28 mouse cellular contexts compared by ENCODE assay signal in genomic region chr7:30769236-30769635, GRCm38 (mm10). TPM values are rescaled to one million over a fixed set of nuclear protein-coding genes. Genes with fewer than 3 reads are reported as not detected.
A peak's percentile ranks its signal among the peaks of the same experiment; 100 is the strongest.
DNase-seq lines count a peak whose midpoint lies in the region; ATAC-seq and TF ChIP-seq lines count a peak whose summit lies in the region.
"Had no signal": no experiment of that assay in that cellular context is flagged by ENCODE, and none has a peak within 500 bp of the region (broad histone marks: within the 10 kb centered on the region; RNA-seq: fewer than 3 reads in every experiment).

No protein-coding gene starts in this region.

- peak overlapping the region; percentile 35; the same call in 1 of the 2 replicates for H3K4me2 ChIP-seq in intestine, postnatal 0 days (replicated peaks; ENCODE audit: low read depth)
- H3K4me2 ChIP-seq in stomach, postnatal 0 days (replicated peaks; ENCODE audit: low read depth): no peak overlapping the region
- H3K4me2 ChIP-seq: embryonic facial prominence, embryonic 12.5 days; forebrain, embryonic 13.5 days; hindbrain, embryonic 12.5 days had no signal

- peaks cover 6% of the 10 kb centered on the region; the same call in 1 of the 2 replicates for H3K27me3 ChIP-seq in intestine, postnatal 0 days (replicated peaks; ENCODE audit: control insufficient read depth, insufficient read depth, low read length)
- H3K27me3 ChIP-seq in stomach, postnatal 0 days (ENCODE audit: control insufficient read depth, insufficient read depth, low read length): no peaks in the 10 kb centered on the region
- H3K27me3 ChIP-seq: embryonic facial prominence, embryonic 12.5 days had no signal

- intact Hi-C loops in heart, postnatal 36 days (cut with DNase I): no loop called here

- 22% methylated on average over 9 of the region's 9 CpGs for WGBS in intestine, postnatal 0 days
- 25% methylated on average over 9 of the region's 9 CpGs for WGBS in stomach, postnatal 0 days

- no peaks in the 10 kb centered on the region for H3K36me3 ChIP-seq in intestine, postnatal 0 days (ENCODE audit: control insufficient read depth, insufficient read depth)
- H3K36me3 ChIP-seq in stomach, postnatal 0 days (ENCODE audit: control insufficient read depth, insufficient read depth, low read length): no peaks in the 10 kb centered on the region
- H3K36me3 ChIP-seq: embryonic facial prominence, embryonic 12.5 days; G1E; hindbrain, embryonic 12.5 days; midbrain, embryonic 10.5 days had no signal

- 0 out of 2 replicates have a peak, but pooled peaks cover 8% of the 10 kb centered on the region for H3K4me1 ChIP-seq in intestine, postnatal 0 days (replicated peaks; ENCODE audit: control insufficient read depth, insufficient read depth, low read length)
- no peaks in the 10 kb centered on the region for H3K4me1 ChIP-seq in stomach, postnatal 0 days (replicated peaks; ENCODE audit: control insufficient read depth, insufficient read depth)
- H3K4me1 ChIP-seq: embryonic facial prominence, embryonic 12.5 days; forebrain, embryonic 13.5 days; hindbrain, embryonic 12.5 days had no signal

- TF ChIP-seq EP300 in stomach, postnatal 0 days (optimal IDR thresholded peaks at IDR 0.05): no peak

- no peak overlapping the region for H3K9ac ChIP-seq in intestine, postnatal 0 days (ENCODE audit: low read depth, low read length)
- H3K9ac ChIP-seq in stomach, postnatal 0 days (ENCODE audit: low read length): no peak overlapping the region
- H3K9ac ChIP-seq: embryonic facial prominence, embryonic 12.5 days; forebrain, embryonic 13.5 days; hindbrain, embryonic 12.5 days; liver, embryonic 14.5 days had no signal

- no peak overlapping the region for H3K4me3 ChIP-seq in intestine, postnatal 0 days (ENCODE audit: low read depth, low read length)
- H3K4me3 ChIP-seq in stomach, postnatal 0 days (ENCODE audit: low read depth, low read length): no peak overlapping the region
- H3K4me3 ChIP-seq: embryonic facial prominence, embryonic 12.5 days; erythroblast, embryonic 14.5 days; forebrain, embryonic 13.5 days; hindbrain, embryonic 12.5 days; midbrain, embryonic 10.5 days had no signal

- TF ChIP-seq CTCF in intestine, postnatal 0 days (IDR thresholded peaks at IDR 0.05; ENCODE audit: low read depth): no peak
- TF ChIP-seq CTCF in stomach, postnatal 0 days (IDR thresholded peaks at IDR 0.05; ENCODE audit: low read depth): no peak

- no peaks in the 10 kb centered on the region for H3K9me3 ChIP-seq in intestine, postnatal 0 days (ENCODE audit: control insufficient read depth)
- H3K9me3 ChIP-seq in stomach, postnatal 0 days (ENCODE audit: control insufficient read depth, low read length): no peaks in the 10 kb centered on the region
- H3K9me3 ChIP-seq: embryonic facial prominence, embryonic 12.5 days; forebrain, embryonic 13.5 days; G1E; hindbrain, embryonic 12.5 days had no signal

- 0 out of 2 replicates have a peak, but pooled peaks have one; percentile 21 for ATAC-seq in granulocyte monocyte progenitor cell, adult 5-6 weeks (replicated peaks; ENCODE audit: poor library complexity, severe bottlenecking)
- ATAC-seq in intestine, postnatal 0 days: peak; percentile 37; the same call in 1 of the 2 replicates
- peak; percentile 70 for ATAC-seq in stomach, postnatal 0 days (ENCODE audit: low FRiP score, low TSS enrichment)
- ATAC-seq: forebrain, embryonic 13.5 days; inflammation-experienced regulatory T-cells, adult 6 months had no signal

- peak overlapping the region; percentile 3; the same call in 1 of the 2 replicates for H3K27ac ChIP-seq in intestine, postnatal 0 days (ENCODE audit: low read depth, low read length)
- H3K27ac ChIP-seq in stomach, postnatal 0 days (replicated peaks): peak overlapping the region; percentile 35; the same call in 1 of the 2 replicates
- H3K27ac ChIP-seq: embryonic facial prominence, embryonic 12.5 days; forebrain, embryonic 13.5 days; hindbrain, embryonic 12.5 days; kidney, postnatal 0 days; liver, embryonic 14.5 days; midbrain, embryonic 10.5 days had no signal

- DNase-seq in retina, embryonic 14.5 days (ENCODE audit: low spot score): peak; percentile 8
- no peak for DNase-seq in retina, postnatal 1 day
- DNase-seq in stomach, postnatal 0 days (ENCODE audit: low spot score): peak; percentile 74
- no peak for DNase-seq in embryo, embryonic 9.5 days (ENCODE audit: extremely low spot score)
- DNase-seq in heart, postnatal 36 days: no peak
- DNase-seq: adrenal gland, postnatal 25 days; cerebellum, adult 18-20 months; gastrocnemius, postnatal 10 days; heart, postnatal 10 days; right cerebral cortex, postnatal 4 days had no signal

RNA-seq across cellular contexts. Expression of gene Dmkn, which starts 5.7 kb away (rescaled TPM):
- 68.4 and 69.3 TPM in 2 replicates for total RNA-seq in granulocyte monocyte progenitor cell, adult 5-6 weeks (2014; fragmentation: Nextera tagmentation)
- 81.3 and 133 TPM in 2 replicates for total RNA-seq in granulocyte monocyte progenitor cell, adult 5-6 weeks (2017)
- 27.8 and 28.2 TPM in 2 replicates for polyA plus RNA-seq in intestine, postnatal 0 days (2015; fragmentation: Nextera tagmentation; extraction: Ambion mirVana)
- polyA plus RNA-seq in stomach, postnatal 0 days (2015; fragmentation: Nextera tagmentation; extraction: Ambion mirVana): 1,959 and 2,038 TPM in 2 replicates
- 1 to 10 TPM in 1 of 2 experiments, under 1 TPM in 1; 0.73 to 3.4 TPM for total RNA-seq in heart, postnatal 36 days (2021)
- polyA plus RNA-seq: embryonic facial prominence, embryonic 12.5 days; erythroblast, embryonic 14.5 days; forebrain, embryonic 13.5 days; G1E; inflammation-experienced regulatory T-cells, adult 6 months; midbrain, embryonic 10.5 days had no signal

RNA-seq across cellular contexts. Expression of gene Sbsn, which starts 18.0 kb away (rescaled TPM):
- total RNA-seq in granulocyte monocyte progenitor cell, adult 5-6 weeks (2014; fragmentation: Nextera tagmentation): 2.4 and 3.7 TPM in 2 replicates
- total RNA-seq in granulocyte monocyte progenitor cell, adult 5-6 weeks (2017): 1.2 TPM in 1 of 2 replicates, not detected in the other
- polyA plus RNA-seq in intestine, postnatal 0 days (2015; fragmentation: Nextera tagmentation; extraction: Ambion mirVana): 2.7 and 2.9 TPM in 2 replicates
- 438 and 453 TPM in 2 replicates for polyA plus RNA-seq in stomach, postnatal 0 days (2015; fragmentation: Nextera tagmentation; extraction: Ambion mirVana)
- total RNA-seq in heart, postnatal 36 days (2021): 1 to 10 TPM; 1.7 to 2.9 TPM

RNA-seq across cellular contexts. Expression of gene Krtdap, which starts 18.5 kb away (rescaled TPM):
- total RNA-seq in granulocyte monocyte progenitor cell, adult 5-6 weeks (2014; fragmentation: Nextera tagmentation): not detected in 2 replicates
- total RNA-seq in granulocyte monocyte progenitor cell, adult 5-6 weeks (2017): not detected in 2 replicates
- polyA plus RNA-seq in intestine, postnatal 0 days (2015; fragmentation: Nextera tagmentation; extraction: Ambion mirVana): 4.1 and 4.8 TPM in 2 replicates
- polyA plus RNA-seq in stomach, postnatal 0 days (2015; fragmentation: Nextera tagmentation; extraction: Ambion mirVana): 12,744 and 13,054 TPM in 2 replicates
- not detected for total RNA-seq in heart, postnatal 36 days (2021)
- total RNA-seq: adrenal gland, postnatal 25 days; G1E; heart, adult 8-10 months; heart, postnatal 10 days; layer of hippocampus, adult 18-20 months; layer of hippocampus, postnatal 25 days; left cerebral cortex, postnatal 14 days had no signal
- polyA plus RNA-seq: cortical plate, adult 2 months; erythroblast, embryonic 14.5 days; forebrain, embryonic 13.5 days; G1E; hindbrain, embryonic 12.5 days; inflammation-experienced regulatory T-cells, adult 6 months; liver, embryonic 14.5 days; midbrain, embryonic 10.5 days had no signal

RNA-seq across cellular contexts. Expression of gene Gapdhs, which starts 25.8 kb away (rescaled TPM):
- total RNA-seq in granulocyte monocyte progenitor cell, adult 5-6 weeks (2014; fragmentation: Nextera tagmentation): not detected in 2 replicates
- not detected in 2 replicates for total RNA-seq in granulocyte monocyte progenitor cell, adult 5-6 weeks (2017)
- polyA plus RNA-seq in intestine, postnatal 0 days (2015; fragmentation: Nextera tagmentation; extraction: Ambion mirVana): not detected in 2 replicates
- 0.27 and 0.30 TPM in 2 replicates for polyA plus RNA-seq in stomach, postnatal 0 days (2015; fragmentation: Nextera tagmentation; extraction: Ambion mirVana)
- total RNA-seq in heart, postnatal 36 days (2021): not detected
- total RNA-seq: adrenal gland, postnatal 25 days; G1E; gastrocnemius, postnatal 10 days; heart, adult 8-10 months; heart, postnatal 10 days; layer of hippocampus, adult 18-20 months; layer of hippocampus, postnatal 25 days; left cerebral cortex, postnatal 14 days; midbrain, postnatal 0 days had no signal
- polyA plus RNA-seq: cortical plate, adult 2 months; erythroblast, embryonic 14.5 days; G1E; limb, embryonic 14.5 days; liver, embryonic 14.5 days had no signal

RNA-seq across cellular contexts. Expression of gene Tmem147, which starts 39.9 kb away (rescaled TPM):
- 160 and 219 TPM in 2 replicates for total RNA-seq in granulocyte monocyte progenitor cell, adult 5-6 weeks (2014; fragmentation: Nextera tagmentation)
- 71.5 and 106 TPM in 2 replicates for total RNA-seq in granulocyte monocyte progenitor cell, adult 5-6 weeks (2017)
- 158 and 161 TPM in 2 replicates for polyA plus RNA-seq in intestine, postnatal 0 days (2015; fragmentation: Nextera tagmentation; extraction: Ambion mirVana)
- polyA plus RNA-seq in stomach, postnatal 0 days (2015; fragmentation: Nextera tagmentation; extraction: Ambion mirVana): 210 and 221 TPM in 2 replicates
- total RNA-seq in heart, postnatal 36 days (2021): 100 to 1,000 TPM; 236 to 272 TPM

Comparison
In these comparisons a context has a peak if more than half of its experiments do, and no peak if none do; other contexts are left out.
1. DNase-seq: peak in retina, embryonic 14.5 days (single experiment) and stomach, postnatal 0 days (single experiment); none in retina, postnatal 1 day (single experiment), embryo, embryonic 9.5 days (single experiment) and heart, postnatal 36 days (0 of 2).
2. RNA of gene Dmkn, which starts 5.7 kb away (total RNA-seq): 68.4 to 133 TPM in granulocyte monocyte progenitor cell, adult 5-6 weeks; 0.73 to 3.4 TPM in heart, postnatal 36 days; every median in the first group is over 10 times any median in the second.
3. Peak in every context shown above with its lines, with median percentiles within 50 percentile points of each other: ATAC-seq.